Mouse (Mus musculus): ENCODE results near the gene Atp23. TPM values are rescaled to one million over a fixed set of nuclear protein-coding genes. Genes with fewer than 3 reads are reported as not detected.

The Atp23 gene
- polyA plus RNA-seq (2015; fragmentation: Nextera tagmentation; extraction: Ambion mirVana): 14.5 and 17.2 TPM in 2 replicates

DNA sequence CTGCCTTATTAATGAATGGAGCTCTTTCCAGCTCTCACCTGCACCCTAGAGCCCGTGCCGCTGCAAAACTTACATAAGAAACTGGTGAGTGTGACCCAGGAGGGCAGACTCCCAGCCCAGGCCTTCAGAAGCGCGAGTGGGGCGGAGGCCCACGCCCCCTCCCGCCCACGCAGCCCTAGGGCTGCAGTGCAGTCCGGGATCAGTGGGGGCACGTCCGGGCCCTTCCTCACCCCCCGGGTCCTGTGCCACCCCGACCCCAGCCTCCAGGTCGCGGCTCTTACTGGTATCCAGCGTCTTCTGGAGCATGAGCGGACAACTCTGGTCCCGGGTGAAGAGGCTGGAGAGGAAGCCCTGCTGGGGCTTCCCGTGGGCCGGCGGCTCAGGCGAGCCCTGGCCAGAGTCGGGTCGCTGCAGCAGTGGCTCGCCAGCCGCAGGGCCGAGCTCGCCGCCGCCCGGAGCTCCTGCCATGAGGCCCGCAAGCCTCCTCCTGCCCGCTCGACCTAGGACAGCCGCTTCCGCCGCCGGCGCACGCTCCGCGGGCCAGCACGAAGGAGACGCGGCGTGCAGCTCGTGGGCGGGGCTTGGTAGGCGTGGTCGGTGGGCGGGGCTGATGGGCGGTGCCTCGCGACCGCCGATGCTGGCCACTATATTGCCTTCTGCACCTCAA, at the start of gene Atp23:
Gene Atp23, minus strand, starts transcription at position 535 of the 667 bp plus-strand sequence.
- peak within 1 kb of the TSS; percentile 95 for H3K4me2 ChIP-seq (ENCODE audit: low read length)
- peak within 1 kb of the TSS; percentile 73 for H3K9ac ChIP-seq (ENCODE audit: low read depth, low read length)
- peak within 1 kb of the TSS; percentile 61 for H3K4me3 ChIP-seq (ENCODE audit: low read length)
- H3K36me3 ChIP-seq (ENCODE audit: control insufficient read depth, insufficient read depth, low read length): 0 out of 2 replicates have a peak, but pooled peaks cover 2% of the 10 kb centered on the region
- H3K27ac ChIP-seq (ENCODE audit: low read depth, low read length): peak within 1 kb of the TSS; percentile 57
- H3K27me3 ChIP-seq (replicated peaks; ENCODE audit: control insufficient read depth, insufficient read depth, low read length): no peaks in the 10 kb centered on the region
- no peaks in the 10 kb centered on the region for H3K9me3 ChIP-seq (ENCODE audit: control insufficient read depth, low read length)
- ATAC-seq: peak; percentile 83
- WGBS: 0% methylated on average over 43 of the region's 56 CpGs
- H3K4me1 ChIP-seq (ENCODE audit: control insufficient read depth, insufficient read depth, low read depth, low read length): peaks cover 2% of the 10 kb centered on the region

DNA sequence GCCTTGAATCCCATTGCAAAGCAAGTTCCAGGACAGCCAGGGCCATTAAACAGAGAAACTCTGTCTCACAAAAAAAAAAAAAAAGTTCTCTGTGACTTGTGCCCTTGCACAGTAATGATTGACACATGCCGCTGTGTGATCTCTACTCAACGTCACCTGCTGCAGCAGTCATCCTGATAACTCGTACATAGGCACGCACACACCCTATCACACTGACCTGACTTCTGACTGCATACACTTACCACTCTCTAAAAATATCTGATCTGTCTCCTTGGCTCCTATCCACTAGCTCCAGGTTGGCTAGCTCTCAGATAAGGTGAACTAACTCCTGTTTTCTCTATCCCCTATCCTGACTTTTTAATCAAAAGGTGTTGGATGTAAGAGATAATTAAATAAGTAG, 49.4 kb upstream of the Atp23 start:
- Histone ChIP-seq H3K9me3 (ENCODE audit: control insufficient read depth, low read length) (0 out of 2 replicates have a peak, but pooled peaks cover 5% of the 10 kb centered on the region), H3K36me3 (ENCODE audit: control insufficient read depth, insufficient read depth, low read length) (no peaks in the 10 kb centered on the region), H3K4me3 (ENCODE audit: low read length) (no peak overlapping the region), H3K9ac (ENCODE audit: low read depth, low read length) (no peak overlapping the region), H3K27ac (ENCODE audit: low read depth, low read length) (no peak overlapping the region), H3K27me3 (replicated peaks; ENCODE audit: control insufficient read depth, insufficient read depth, low read length) (peaks cover 2% of the 10 kb centered on the region; the same call in 1 of the 2 replicates), H3K4me1 (ENCODE audit: control insufficient read depth, insufficient read depth, low read depth, low read length) (no peaks in the 10 kb centered on the region), H3K4me2 (ENCODE audit: low read length) (no peak overlapping the region)
- WGBS: 87% methylated on average over 4 of the region's 4 CpGs
- no peak for ATAC-seq

DNA sequence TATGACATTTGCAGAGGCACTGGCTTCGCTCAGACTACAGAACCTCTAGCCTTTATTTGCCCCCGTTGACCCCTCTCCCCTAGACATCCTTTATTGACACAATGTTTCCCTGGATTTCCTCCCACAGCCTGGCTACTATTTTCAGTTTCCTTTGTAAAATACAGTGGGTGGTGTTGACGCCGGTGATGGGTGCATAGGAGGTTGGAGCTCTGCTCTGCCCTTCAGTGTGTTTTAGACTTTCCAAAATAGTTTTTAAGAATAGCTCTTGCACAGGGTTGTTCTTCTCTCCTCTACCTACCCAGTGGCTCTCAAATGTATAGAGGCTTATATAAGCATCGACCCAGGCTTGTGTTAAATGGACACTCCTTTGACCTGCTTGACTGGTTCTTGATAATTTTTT, 48.7 kb upstream of the Atp23 start:
- Histone ChIP-seq H3K36me3 (ENCODE audit: control insufficient read depth, insufficient read depth, low read length) (no peaks in the 10 kb centered on the region), H3K27ac (ENCODE audit: low read depth, low read length) (no peak overlapping the region), H3K27me3 (replicated peaks; ENCODE audit: control insufficient read depth, insufficient read depth, low read length) (peaks cover 2% of the 10 kb centered on the region; the same call in 1 of the 2 replicates), H3K9ac (ENCODE audit: low read depth, low read length) (no peak overlapping the region), H3K4me3 (ENCODE audit: low read length) (no peak overlapping the region), H3K4me1 (ENCODE audit: control insufficient read depth, insufficient read depth, low read depth, low read length) (no peaks in the 10 kb centered on the region), H3K4me2 (ENCODE audit: low read length) (no peak overlapping the region), H3K9me3 (ENCODE audit: control insufficient read depth, low read length) (0 out of 2 replicates have a peak, but pooled peaks cover 5% of the 10 kb centered on the region)
- WGBS: 54% methylated on average over 5 of the region's 5 CpGs
- ATAC-seq: no peak

DNA sequence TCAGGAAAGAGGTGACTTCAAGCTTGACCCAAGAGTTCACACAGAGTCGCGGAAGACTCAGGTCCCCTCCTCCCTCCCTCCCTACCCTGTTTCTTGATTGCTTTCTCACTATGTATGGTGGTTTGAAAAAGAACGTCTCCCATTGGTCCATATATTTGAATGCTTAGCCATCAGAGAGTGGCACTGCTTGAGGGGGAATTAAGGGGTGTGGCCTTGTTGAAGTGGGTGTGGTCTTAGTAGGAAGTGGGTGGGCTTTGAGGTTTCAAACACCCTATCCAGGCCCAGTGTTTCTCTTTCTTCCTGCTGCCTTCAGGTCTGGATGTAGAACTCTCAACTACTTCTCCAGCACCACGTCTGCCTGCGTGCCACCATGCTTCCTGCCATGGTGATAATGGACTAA, 44.4 kb upstream of the Atp23 start:
- H3K9ac ChIP-seq (ENCODE audit: low read depth, low read length): no peak overlapping the region
- no peak overlapping the region for H3K4me3 ChIP-seq (ENCODE audit: low read length)
- no peak for ATAC-seq
- no peaks in the 10 kb centered on the region for H3K36me3 ChIP-seq (ENCODE audit: control insufficient read depth, insufficient read depth, low read length)
- H3K27ac ChIP-seq (ENCODE audit: low read depth, low read length): no peak overlapping the region
- WGBS: 93% methylated on average over 5 of the region's 5 CpGs
- H3K9me3 ChIP-seq (ENCODE audit: control insufficient read depth, low read length): 0 out of 2 replicates have a peak, but pooled peaks cover 5% of the 10 kb centered on the region
- no peak overlapping the region for H3K4me2 ChIP-seq (ENCODE audit: low read length)
- no peaks in the 10 kb centered on the region for H3K4me1 ChIP-seq (ENCODE audit: control insufficient read depth, insufficient read depth, low read depth, low read length)
- H3K27me3 ChIP-seq (replicated peaks; ENCODE audit: control insufficient read depth, insufficient read depth, low read length): peaks cover 2% of the 10 kb centered on the region; the same call in 1 of the 2 replicates

DNA sequence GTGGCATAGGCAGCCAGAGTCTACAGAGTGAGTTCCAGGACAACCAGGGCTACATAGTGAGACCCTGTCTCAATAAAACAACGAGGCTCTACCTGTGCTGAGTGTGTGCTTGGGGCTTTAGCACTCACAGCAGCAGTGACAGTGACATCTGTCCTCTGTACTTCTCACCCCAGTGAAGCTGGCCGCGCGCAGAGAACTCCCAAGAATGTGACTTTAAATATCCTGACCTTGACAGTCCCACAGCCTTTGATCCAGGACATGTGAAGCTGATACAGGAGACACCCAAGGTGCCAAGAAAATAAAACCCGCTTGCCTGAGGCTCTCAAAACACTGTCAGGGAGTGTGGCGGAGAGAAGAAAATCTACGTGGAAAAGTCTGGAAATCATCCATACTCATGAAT, 39.8 kb upstream of the Atp23 start:
- Histone ChIP-seq H3K4me2 (ENCODE audit: low read length) (no peak overlapping the region), H3K9ac (ENCODE audit: low read depth, low read length) (no peak overlapping the region), H3K9me3 (ENCODE audit: control insufficient read depth, low read length) (no peaks in the 10 kb centered on the region), H3K27ac (ENCODE audit: low read depth, low read length) (no peak overlapping the region), H3K27me3 (replicated peaks; ENCODE audit: control insufficient read depth, insufficient read depth, low read length) (no peaks in the 10 kb centered on the region; the same call in 1 of the 2 replicates), H3K4me1 (ENCODE audit: control insufficient read depth, insufficient read depth, low read depth, low read length) (no peaks in the 10 kb centered on the region), H3K36me3 (ENCODE audit: control insufficient read depth, insufficient read depth, low read length) (no peaks in the 10 kb centered on the region), H3K4me3 (ENCODE audit: low read length) (no peak overlapping the region)
- ATAC-seq: no peak
- WGBS: 78% methylated on average over 7 of the region's 7 CpGs

DNA sequence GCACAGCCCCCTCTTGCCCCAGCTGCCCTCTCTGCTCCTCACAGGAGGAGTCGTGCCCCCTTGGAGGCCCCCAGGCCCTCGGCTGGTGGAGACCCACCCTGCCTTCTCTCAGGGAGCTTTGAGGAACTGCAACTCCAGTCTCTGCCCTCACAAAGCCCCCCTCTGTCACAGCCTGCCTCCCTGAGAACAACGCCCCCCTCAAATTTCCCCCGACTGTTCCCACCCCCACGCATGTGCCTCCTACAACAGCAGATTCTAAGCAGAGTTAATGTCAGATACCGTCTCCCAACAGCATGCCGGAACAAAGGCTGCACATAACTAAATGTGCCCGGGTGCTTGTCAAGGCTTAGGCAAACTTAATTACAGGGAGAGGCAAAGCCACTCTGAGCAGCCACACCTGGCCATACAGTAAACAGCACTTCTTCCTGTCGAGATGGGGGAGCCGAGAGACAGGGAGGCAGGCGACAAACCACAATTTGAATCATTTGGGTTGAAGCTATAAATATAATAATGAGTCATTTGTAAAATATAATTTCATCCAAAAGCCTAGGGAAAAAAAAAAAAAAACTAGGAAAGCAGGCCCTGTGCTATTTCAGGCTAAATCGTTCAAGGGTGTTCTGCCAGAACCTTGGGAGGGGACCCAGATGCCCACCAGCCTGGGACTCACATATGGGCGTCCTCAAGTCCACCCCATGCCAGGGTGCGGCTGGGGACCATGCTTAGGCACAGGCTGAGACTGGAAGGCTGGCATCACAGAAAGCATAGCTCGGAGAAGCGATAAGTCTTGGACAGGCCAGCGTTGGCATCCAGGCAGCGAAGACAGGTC, 34.6 kb upstream of the Atp23 start:
- no peaks in the 10 kb centered on the region for H3K36me3 ChIP-seq (ENCODE audit: control insufficient read depth, insufficient read depth, low read length)
- WGBS: 57% methylated on average over 18 of the region's 18 CpGs
- H3K4me2 ChIP-seq (ENCODE audit: low read length): no peak overlapping the region
- no peaks in the 10 kb centered on the region for H3K27me3 ChIP-seq (replicated peaks; ENCODE audit: control insufficient read depth, insufficient read depth, low read length)
- H3K4me1 ChIP-seq (ENCODE audit: control insufficient read depth, insufficient read depth, low read depth, low read length): peaks cover 2% of the 10 kb centered on the region; the same call in 1 of the 2 replicates
- no peak for ATAC-seq
- no peak overlapping the region for H3K4me3 ChIP-seq (ENCODE audit: low read length)
- no peaks in the 10 kb centered on the region for H3K9me3 ChIP-seq (ENCODE audit: control insufficient read depth, low read length)
- no peak overlapping the region for H3K9ac ChIP-seq (ENCODE audit: low read depth, low read length)
- H3K27ac ChIP-seq (ENCODE audit: low read depth, low read length): no peak overlapping the region

DNA sequence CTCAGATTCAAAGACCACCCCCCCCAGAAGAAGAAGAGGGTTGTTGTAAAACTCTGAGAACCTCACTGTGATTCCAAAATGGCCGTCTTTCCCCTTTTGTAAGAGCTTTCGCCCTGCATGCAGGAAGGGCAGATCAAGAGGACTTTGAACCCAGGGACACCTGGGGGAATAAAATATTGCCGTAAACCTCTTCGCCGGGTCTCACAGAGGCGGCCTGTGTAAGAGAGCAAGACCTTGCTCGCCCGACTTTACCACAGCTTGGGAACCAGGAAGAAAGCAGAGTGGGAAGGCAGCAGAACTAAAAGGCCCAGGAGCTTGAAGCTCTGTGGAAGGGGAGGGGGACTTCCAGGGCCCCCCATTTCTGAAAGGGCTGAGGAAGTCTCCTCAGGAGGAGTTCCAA, 34.0 kb upstream of the Atp23 start:
- Histone ChIP-seq H3K9me3 (ENCODE audit: control insufficient read depth, low read length) (no peaks in the 10 kb centered on the region), H3K9ac (ENCODE audit: low read depth, low read length) (no peak overlapping the region), H3K36me3 (ENCODE audit: control insufficient read depth, insufficient read depth, low read length) (no peaks in the 10 kb centered on the region), H3K27ac (ENCODE audit: low read depth, low read length) (no peak overlapping the region), H3K4me1 (ENCODE audit: control insufficient read depth, insufficient read depth, low read depth, low read length) (peaks cover 9% of the 10 kb centered on the region; the same call in 1 of the 2 replicates), H3K27me3 (replicated peaks; ENCODE audit: control insufficient read depth, insufficient read depth, low read length) (no peaks in the 10 kb centered on the region), H3K4me3 (ENCODE audit: low read length) (no peak overlapping the region), H3K4me2 (ENCODE audit: low read length) (no peak overlapping the region)
- WGBS: 91% methylated on average over 8 of the region's 8 CpGs
- ATAC-seq: no peak

DNA sequence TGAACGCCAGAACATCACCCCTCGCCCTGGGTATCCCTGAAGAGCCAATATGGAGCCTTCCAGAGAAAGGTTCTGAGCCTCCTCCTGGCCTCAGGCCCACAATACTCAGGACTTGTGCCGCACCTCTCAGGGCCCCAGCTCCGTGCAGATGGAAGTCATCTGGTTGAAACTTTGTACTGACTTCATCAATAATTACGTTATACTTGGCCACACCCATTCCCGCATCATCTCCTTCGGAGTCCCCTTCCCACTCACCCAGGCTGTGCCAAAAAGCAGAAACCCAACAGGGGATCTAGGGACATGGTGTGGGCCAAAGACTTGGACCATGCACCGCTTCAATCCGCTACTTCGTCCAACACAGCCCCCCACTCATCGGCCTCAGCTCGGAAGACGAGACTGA, 33.4 kb upstream of the Atp23 start:
- H3K9me3 ChIP-seq (ENCODE audit: control insufficient read depth, low read length): no peaks in the 10 kb centered on the region
- no peak overlapping the region for H3K4me3 ChIP-seq (ENCODE audit: low read length)
- no peaks in the 10 kb centered on the region for H3K27me3 ChIP-seq (replicated peaks; ENCODE audit: control insufficient read depth, insufficient read depth, low read length)
- peaks cover 10% of the 10 kb centered on the region; the same call in 1 of the 2 replicates for H3K4me1 ChIP-seq (ENCODE audit: control insufficient read depth, insufficient read depth, low read depth, low read length)
- no peak overlapping the region for H3K9ac ChIP-seq (ENCODE audit: low read depth, low read length)
- no peak overlapping the region for H3K4me2 ChIP-seq (ENCODE audit: low read length)
- no peak overlapping the region for H3K27ac ChIP-seq (ENCODE audit: low read depth, low read length)
- ATAC-seq: no peak
- no peaks in the 10 kb centered on the region for H3K36me3 ChIP-seq (ENCODE audit: control insufficient read depth, insufficient read depth, low read length)
- 91% methylated on average over 13 of the region's 13 CpGs for WGBS

DNA sequence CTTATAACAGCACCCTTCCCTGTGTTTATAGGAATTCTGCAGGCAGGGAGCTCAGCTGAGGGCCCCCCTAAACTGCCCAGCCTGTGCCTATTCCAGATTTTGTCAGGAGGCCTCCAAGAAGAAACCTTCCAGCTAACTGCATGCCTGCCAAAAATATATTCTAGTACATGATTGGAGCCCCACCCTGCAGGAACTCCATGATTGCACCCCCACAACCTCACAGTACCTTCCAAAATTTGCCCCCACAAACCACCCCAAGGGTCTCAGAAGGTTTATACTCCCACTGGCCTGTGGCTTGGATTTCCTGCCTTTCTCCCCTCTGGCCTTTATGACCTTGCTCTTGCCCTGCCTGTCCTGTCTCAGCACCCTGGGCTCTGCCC, 30.6 kb upstream of the Atp23 start:
- no peak overlapping the region for H3K9ac ChIP-seq (ENCODE audit: low read depth, low read length)
- H3K27me3 ChIP-seq (replicated peaks; ENCODE audit: control insufficient read depth, insufficient read depth, low read length): no peaks in the 10 kb centered on the region
- no peak overlapping the region for H3K4me2 ChIP-seq (ENCODE audit: low read length)
- ATAC-seq: no peak
- peak overlapping the region; percentile 66 for H3K27ac ChIP-seq (ENCODE audit: low read depth, low read length)
- H3K4me3 ChIP-seq (ENCODE audit: low read length): no peak overlapping the region
- no peaks in the 10 kb centered on the region for H3K9me3 ChIP-seq (ENCODE audit: control insufficient read depth, low read length)
- H3K36me3 ChIP-seq (ENCODE audit: control insufficient read depth, insufficient read depth, low read length): no peaks in the 10 kb centered on the region
- peaks cover 30% of the 10 kb centered on the region for H3K4me1 ChIP-seq (ENCODE audit: control insufficient read depth, insufficient read depth, low read depth, low read length)
